Mouse (Mus musculus): ENCODE results near the gene Gm40193.

DNA sequence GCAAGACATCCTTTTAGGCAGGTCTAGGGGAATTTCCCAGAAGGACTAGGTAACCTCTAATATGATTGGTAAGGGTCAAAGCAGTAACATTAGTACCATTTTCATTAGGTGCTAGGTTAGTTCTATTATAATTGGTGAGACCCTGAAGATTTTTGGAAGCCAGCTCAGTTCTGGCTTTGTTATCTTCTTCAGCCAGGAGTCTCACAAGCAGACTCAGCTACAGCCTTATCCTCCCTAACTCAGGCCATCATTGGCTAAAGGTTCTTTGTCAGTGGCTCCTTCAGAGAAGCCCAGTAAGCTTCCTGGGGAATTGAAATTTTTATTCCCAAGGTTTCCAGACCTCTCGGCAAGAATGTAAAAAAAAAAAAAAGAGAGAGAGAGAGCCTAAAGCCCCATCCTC, 14.3 kb downstream of the Gm40193 start:
- TF ChIP-seq GATA1 (IDR thresholded peaks at IDR 0.05; ENCODE audit: low read length), result no peak
- no peak for TF ChIP-seq TAL1 (IDR thresholded peaks at IDR 0.05; ENCODE audit: low read length)
